Mouse (Mus musculus): Measurements from ENCODE around the gene Gfy. TPM values are rescaled to one million over a fixed set of nuclear protein-coding genes. Genes with fewer than 3 reads are reported as not detected.

Gene Gfy
- polyA plus RNA-seq, 1 experiment: not detected

DNA sequence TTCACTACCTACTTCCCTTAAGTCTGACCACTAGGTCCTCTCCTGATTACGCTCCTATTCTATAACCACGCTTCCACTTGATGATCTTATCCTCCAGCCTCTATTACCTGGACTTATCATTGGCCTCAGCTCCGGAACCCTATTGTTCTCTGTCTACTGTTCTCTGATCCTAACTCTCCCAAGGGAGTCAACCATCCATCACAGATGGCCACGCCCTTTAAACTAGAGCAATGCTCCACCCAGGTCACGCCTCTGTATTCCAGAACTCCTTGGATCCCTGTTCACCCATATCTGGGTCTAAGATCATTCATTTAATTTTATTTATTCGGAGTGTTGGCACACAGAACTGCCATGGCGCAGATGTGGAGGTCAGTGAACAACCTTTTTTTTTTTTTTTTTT is 33.0 kb upstream of the Gfy start:
- H3K4me3 ChIP-seq (ENCODE audit: insufficient read depth, low read length): no peak overlapping the region
- no peak for TF ChIP-seq CTCF (IDR thresholded peaks at IDR 0.05; ENCODE audit: borderline replicate concordance, insufficient read depth, low read length)
- H3K27ac ChIP-seq (ENCODE audit: insufficient read depth, low read length): no peak overlapping the region
- H3K4me1 ChIP-seq (ENCODE audit: control insufficient read depth, insufficient read depth, low read length): peaks cover 2% of the 10 kb centered on the region; the same call in 1 of the 2 replicates

DNA sequence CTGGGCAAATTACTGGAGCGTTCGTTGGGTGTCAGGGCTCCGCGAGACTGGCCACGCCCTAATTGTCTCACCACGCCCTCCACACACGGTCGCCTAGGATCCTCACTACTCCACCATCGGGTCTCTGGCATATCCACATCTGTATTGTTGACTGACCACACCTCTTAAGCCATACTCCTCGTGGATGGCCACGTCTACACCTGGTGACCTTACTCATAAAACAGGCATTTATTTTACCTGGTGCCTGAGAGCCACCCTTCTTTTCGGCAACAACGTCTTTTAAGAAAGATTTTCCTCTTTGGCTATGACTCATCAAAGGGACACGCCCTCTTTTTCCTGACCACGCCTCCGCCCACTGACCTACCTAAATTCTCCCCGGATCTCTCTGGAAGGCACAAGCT is 32.5 kb upstream of the Gfy start, which contains the start of gene Dkkl1:
Dkkl1 (minus strand) TSS at position 297 of the 401 bp plus-strand sequence.
- TF ChIP-seq POLR2A (IDR thresholded peaks at IDR 0.05; ENCODE audit: low read depth, low read length) (no peak), CTCF (IDR thresholded peaks at IDR 0.05; ENCODE audit: borderline replicate concordance, insufficient read depth, low read length) (no peak)
- Histone ChIP-seq H3K4me3 (ENCODE audit: insufficient read depth, low read length) (no peak within 1 kb of the TSS), H3K4me1 (ENCODE audit: control insufficient read depth, insufficient read depth, low read length) (peaks cover 2% of the 10 kb centered on the region; the same call in 1 of the 2 replicates), H3K27ac (ENCODE audit: insufficient read depth, low read length) (no peak within 1 kb of the TSS)

DNA sequence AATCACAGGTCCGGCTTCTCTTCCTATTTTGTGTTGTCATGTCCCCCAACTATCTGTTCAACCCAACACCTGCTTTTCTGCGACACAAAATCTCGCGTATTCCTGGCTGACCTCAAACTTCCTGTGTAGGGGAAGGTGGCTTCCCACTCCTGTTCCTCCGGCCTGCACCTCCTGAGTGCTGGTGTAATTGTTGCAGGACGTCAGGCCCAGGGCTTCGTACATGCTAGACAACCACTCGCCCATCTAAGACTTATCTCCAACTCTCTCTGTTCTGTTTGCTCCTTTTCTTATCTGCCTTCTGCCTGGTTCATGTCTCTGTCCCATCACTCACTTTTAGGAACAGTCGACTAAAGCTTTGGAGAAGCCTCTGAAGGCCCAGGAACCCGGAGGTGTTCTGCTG is 31.7 kb upstream of the Gfy start:
- TF ChIP-seq POLR2A (IDR thresholded peaks at IDR 0.05; ENCODE audit: low read depth, low read length): no peak
- TF ChIP-seq CTCF (IDR thresholded peaks at IDR 0.05; ENCODE audit: borderline replicate concordance, insufficient read depth, low read length): no peak
- Histone ChIP-seq H3K4me1 (ENCODE audit: control insufficient read depth, insufficient read depth, low read length) (peaks cover 2% of the 10 kb centered on the region; the same call in 1 of the 2 replicates), H3K4me3 (ENCODE audit: insufficient read depth, low read length) (no peak overlapping the region), H3K27ac (ENCODE audit: insufficient read depth, low read length) (no peak overlapping the region)

DNA sequence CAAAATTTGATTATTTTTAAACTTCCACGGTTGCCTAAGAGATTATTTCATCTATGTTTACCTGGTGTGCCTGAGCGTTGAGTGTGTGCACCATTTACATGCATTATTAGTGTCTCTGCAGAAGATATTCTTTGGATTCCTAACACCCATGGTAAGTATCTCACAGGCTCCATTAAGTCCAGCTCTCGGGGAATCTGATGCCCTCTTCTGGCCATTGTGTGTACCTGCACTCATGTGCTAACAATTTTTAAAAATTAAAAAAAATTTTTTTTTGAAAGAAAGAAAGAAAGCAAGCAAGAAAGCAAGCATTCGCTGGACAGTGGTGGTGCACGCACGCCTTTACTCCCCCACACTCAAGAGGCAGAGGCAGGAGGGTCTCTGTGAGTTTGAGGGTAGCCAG is 28.9 kb upstream of the Gfy start:
- no peaks in the 10 kb centered on the region for H3K4me1 ChIP-seq (ENCODE audit: control insufficient read depth, insufficient read depth, low read length)
- no peak overlapping the region for H3K27ac ChIP-seq (ENCODE audit: insufficient read depth, low read length)
- TF ChIP-seq CTCF (IDR thresholded peaks at IDR 0.05; ENCODE audit: borderline replicate concordance, insufficient read depth, low read length) (no peak), POLR2A (IDR thresholded peaks at IDR 0.05; ENCODE audit: low read depth, low read length) (no peak)
- H3K4me3 ChIP-seq (ENCODE audit: insufficient read depth, low read length): no peak overlapping the region

DNA sequence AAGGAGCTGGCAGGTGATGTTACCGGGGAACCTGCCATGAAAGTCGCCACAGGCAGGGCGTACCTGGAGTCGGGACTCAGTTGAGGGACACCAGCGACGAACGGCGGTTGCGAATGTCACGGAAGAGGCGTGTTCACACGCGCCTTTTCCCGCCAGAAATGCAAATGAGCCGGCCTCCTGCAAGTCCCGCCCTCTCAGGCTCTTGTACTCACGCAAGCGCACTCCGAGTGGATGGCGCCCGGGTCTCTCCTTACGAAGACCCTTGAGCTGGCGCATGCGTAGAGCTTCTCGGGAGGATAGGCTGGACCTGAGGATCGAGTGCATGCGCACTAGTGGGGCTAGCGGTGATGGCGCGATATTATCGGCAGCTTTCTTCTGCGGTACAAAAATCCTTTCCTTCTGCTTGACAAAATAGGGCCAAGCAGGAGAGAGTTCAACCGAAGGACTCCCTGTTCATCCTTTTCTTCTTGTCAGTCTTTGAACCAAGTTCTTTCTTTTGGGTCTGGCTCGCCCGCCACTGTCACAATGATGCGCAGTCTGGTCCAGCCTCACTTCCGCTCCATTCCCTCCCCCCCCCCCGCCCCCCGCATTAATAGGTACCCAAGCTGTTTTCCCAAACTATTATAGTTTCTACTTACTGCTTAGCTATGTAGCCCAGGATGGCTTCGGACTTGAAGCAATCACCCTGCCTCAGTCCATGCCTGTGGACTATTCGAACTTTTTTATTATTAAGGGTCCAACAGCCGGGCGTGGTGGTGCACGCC is 25.2 kb upstream of the Gfy start, which contains the start of gene Ccdc155:
Ccdc155 (minus strand) TSS at position 513 of the 764 bp plus-strand sequence.
- H3K4me3 ChIP-seq (ENCODE audit: insufficient read depth, low read length): peak within 1 kb of the TSS; percentile 48
- H3K27ac ChIP-seq (ENCODE audit: insufficient read depth, low read length): no peak within 1 kb of the TSS
- H3K4me1 ChIP-seq (ENCODE audit: control insufficient read depth, insufficient read depth, low read length): no peaks in the 10 kb centered on the region
- no peak for TF ChIP-seq CTCF (IDR thresholded peaks at IDR 0.05; ENCODE audit: borderline replicate concordance, insufficient read depth, low read length)
- peak; percentile 86 for TF ChIP-seq POLR2A (IDR thresholded peaks at IDR 0.05; ENCODE audit: low read depth, low read length)

DNA sequence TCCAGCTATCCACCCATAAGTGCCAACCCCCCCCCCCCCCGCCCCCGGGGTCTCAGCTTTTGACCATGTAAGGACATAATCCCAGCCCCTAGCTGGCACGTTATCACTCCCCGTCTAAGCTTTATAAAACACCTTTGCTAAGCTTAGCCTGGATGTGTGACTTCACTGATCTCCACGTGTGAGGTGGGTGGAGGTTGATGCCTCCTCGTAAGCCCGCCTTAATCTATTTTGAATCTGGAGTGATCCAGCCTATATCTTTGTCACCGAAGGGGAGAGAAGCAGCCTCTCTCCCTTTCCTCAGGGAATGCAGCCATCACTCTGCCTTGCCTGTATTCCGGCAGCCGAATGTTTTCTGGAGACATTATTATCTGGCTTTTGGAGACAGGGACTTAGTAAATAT is 23.3 kb upstream of the Gfy start:
- Histone ChIP-seq H3K4me3 (ENCODE audit: insufficient read depth, low read length) (no peak overlapping the region), H3K27ac (ENCODE audit: insufficient read depth, low read length) (no peak overlapping the region)
- TF ChIP-seq CTCF (IDR thresholded peaks at IDR 0.05; ENCODE audit: borderline replicate concordance, insufficient read depth, low read length) (no peak), POLR2A (IDR thresholded peaks at IDR 0.05; ENCODE audit: low read depth, low read length) (no peak)

DNA sequence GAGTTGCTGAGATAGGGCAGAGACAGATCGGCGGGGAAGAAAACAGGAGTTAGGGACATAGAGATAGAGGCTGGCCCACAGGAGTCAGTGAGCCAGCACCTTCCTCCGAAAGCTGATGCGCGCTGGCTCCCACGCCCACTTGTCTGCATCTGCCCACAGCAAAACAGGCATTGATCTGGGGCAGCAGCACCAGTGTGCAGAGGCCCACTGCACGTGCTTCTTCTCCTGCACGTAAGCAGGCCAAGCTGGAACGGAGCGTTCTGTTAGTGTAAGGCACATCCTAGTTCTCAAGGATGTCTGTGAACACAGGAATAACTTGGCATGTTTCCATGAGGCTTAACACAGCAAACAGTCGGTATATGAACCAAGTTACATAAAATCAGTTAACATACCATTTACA is 19.6 kb upstream of the Gfy start:
- TF ChIP-seq CTCF (IDR thresholded peaks at IDR 0.05; ENCODE audit: borderline replicate concordance, insufficient read depth, low read length): no peak
- Histone ChIP-seq H3K4me3 (ENCODE audit: insufficient read depth, low read length) (no peak overlapping the region), H3K27ac (ENCODE audit: insufficient read depth, low read length) (no peak overlapping the region), H3K4me1 (ENCODE audit: control insufficient read depth, insufficient read depth, low read length) (peaks cover 3% of the 10 kb centered on the region; the same call in 1 of the 2 replicates)

More for the DNA sequence above, 23.3 kb upstream of the Gfy start:
- no peaks in the 10 kb centered on the region for H3K4me1 ChIP-seq (ENCODE audit: control insufficient read depth, insufficient read depth, low read length)

DNA sequence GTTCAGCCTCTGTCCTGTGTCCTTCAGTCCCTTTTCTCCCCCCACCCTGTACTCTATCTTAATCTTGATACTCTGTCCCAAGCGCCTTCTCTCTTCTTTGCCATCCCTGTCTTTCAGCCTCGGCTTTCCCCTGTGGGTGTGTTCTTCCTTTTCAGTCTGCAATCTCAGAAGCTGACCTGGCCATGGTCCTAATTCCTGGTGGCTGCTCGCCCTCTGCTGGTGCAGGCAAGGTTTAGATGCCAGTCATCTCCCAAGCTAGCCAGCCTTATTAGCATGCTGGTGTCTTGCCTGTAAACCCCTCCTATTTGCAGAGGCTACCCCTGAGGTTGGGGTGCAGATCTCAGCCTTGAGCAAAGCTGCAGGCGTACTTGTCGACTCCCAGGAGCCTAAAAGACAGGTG is 19.1 kb upstream of the Gfy start:
- no peak overlapping the region for H3K27ac ChIP-seq (ENCODE audit: insufficient read depth, low read length)
- peaks cover 3% of the 10 kb centered on the region; the same call in 1 of the 2 replicates for H3K4me1 ChIP-seq (ENCODE audit: control insufficient read depth, insufficient read depth, low read length)
- peak; percentile 98 for TF ChIP-seq CTCF (IDR thresholded peaks at IDR 0.05; ENCODE audit: borderline replicate concordance, insufficient read depth, low read length)
- no peak for TF ChIP-seq POLR2A (IDR thresholded peaks at IDR 0.05; ENCODE audit: low read depth, low read length)
- no peak overlapping the region for H3K4me3 ChIP-seq (ENCODE audit: insufficient read depth, low read length)

DNA sequence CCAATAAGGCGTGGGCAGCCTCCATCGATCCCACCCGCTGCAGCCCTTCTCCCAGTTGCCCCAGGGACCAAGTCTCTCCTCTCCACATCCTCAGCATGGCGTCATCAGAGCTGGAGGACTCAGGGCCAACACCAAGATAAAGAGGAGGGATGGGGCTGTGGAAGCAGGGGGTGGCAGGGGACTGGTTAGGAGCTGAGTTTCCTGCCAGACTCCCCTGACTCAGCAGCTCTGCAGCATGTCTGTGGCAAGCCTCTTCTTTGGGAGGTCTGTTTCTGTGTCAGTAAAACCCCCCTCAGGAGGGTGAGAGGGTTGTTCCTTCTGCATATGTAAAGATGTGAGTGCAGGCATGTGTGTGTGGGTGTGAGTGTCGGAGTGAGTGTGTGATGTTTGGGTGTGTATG is 17.6 kb upstream of the Gfy start:
- TF ChIP-seq POLR2A (IDR thresholded peaks at IDR 0.05; ENCODE audit: low read depth, low read length) (no peak), CTCF (IDR thresholded peaks at IDR 0.05; ENCODE audit: borderline replicate concordance, insufficient read depth, low read length) (no peak)
- H3K27ac ChIP-seq (ENCODE audit: insufficient read depth, low read length): no peak overlapping the region
- peaks cover 5% of the 10 kb centered on the region; the same call in 1 of the 2 replicates for H3K4me1 ChIP-seq (ENCODE audit: control insufficient read depth, insufficient read depth, low read length)
- no peak overlapping the region for H3K4me3 ChIP-seq (ENCODE audit: insufficient read depth, low read length)

DNA sequence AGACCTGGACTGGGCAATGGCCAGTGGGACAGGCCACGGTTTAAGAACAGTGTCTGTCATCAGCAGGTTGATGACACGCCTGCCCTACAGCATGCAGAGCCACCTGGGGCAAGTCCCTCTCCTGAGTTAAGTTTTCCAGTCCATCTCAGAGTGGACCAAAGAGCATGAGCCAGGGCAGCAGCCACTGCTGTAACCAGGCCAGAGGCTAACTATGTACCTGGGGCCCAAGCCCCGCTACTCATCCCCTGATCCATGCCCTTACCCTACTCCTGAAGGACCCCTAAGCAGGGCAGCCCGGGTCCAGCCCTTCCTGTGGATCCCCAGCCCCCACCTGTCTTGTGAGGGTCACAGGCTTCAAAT is 16.8 kb upstream of the Gfy start:
- no peak overlapping the region for H3K4me3 ChIP-seq (ENCODE audit: insufficient read depth, low read length)
- peaks cover 6% of the 10 kb centered on the region; the same call in 1 of the 2 replicates for H3K4me1 ChIP-seq (ENCODE audit: control insufficient read depth, insufficient read depth, low read length)
- TF ChIP-seq CTCF (IDR thresholded peaks at IDR 0.05; ENCODE audit: borderline replicate concordance, insufficient read depth, low read length): no peak
- TF ChIP-seq POLR2A (IDR thresholded peaks at IDR 0.05; ENCODE audit: low read depth, low read length): no peak
- no peak overlapping the region for H3K27ac ChIP-seq (ENCODE audit: insufficient read depth, low read length)
